Mouse (Mus musculus): ENCODE data around the gene Dars. TPM values are rescaled to one million over a fixed set of nuclear protein-coding genes. Genes with fewer than 3 reads are reported as not detected.

Gene Dars
- total and polyA plus RNA-seq, 2 experiments from 2014 or later: 42.6 to 74.7 TPM

DNA sequence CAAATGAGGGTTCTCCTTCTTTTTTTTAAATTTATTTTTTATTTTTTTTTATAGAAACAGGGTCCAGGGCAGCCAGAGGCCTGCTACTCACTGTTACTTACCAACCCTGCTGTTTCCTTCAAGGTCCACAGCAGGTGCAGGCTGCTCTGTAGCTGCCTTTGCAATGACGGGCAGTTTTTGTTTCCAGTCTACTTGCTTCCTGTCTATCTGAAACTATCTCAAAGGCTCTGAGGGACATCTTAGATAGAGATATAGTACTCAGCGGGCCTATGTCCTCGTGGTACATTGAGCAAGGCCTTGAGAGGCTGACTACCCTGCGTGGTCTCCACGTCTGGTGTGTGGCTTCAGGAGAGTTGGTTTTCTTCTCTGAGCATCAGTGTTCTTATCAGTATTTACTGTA, 21.4 kb upstream of the Dars start:
- WGBS: 76% methylated on average over 5 of the region's 5 CpGs
- Histone ChIP-seq H3K4me3 (ENCODE audit: low read depth, low read length) (no peak overlapping the region), H3K9me3 (replicated peaks; ENCODE audit: control insufficient read depth, low read length) (no peaks in the 10 kb centered on the region), H3K4me1 (ENCODE audit: control insufficient read depth, insufficient read depth) (no peaks in the 10 kb centered on the region), H3K9ac (replicated peaks; ENCODE audit: low read depth, low read length) (no peak overlapping the region), H3K36me3 (replicated peaks; ENCODE audit: control insufficient read depth, insufficient read depth, low read length) (no peaks in the 10 kb centered on the region), H3K27me3 (ENCODE audit: control insufficient read depth, insufficient read depth, low read length) (no peaks in the 10 kb centered on the region), H3K4me2 (ENCODE audit: low read depth, low read length) (no peak overlapping the region), H3K27ac (ENCODE audit: low read depth) (no peak overlapping the region)
- ATAC-seq (ENCODE audit: insufficient read depth, low read depth) (no peak), DNase-seq (ENCODE audit: low spot score) (no peak)
- no peak for TF ChIP-seq EP300 (IDR thresholded peaks at IDR 0.05; ENCODE audit: low read depth)
- TF ChIP-seq CTCF (IDR thresholded peaks at IDR 0.05; ENCODE audit: low read depth): no peak

DNA sequence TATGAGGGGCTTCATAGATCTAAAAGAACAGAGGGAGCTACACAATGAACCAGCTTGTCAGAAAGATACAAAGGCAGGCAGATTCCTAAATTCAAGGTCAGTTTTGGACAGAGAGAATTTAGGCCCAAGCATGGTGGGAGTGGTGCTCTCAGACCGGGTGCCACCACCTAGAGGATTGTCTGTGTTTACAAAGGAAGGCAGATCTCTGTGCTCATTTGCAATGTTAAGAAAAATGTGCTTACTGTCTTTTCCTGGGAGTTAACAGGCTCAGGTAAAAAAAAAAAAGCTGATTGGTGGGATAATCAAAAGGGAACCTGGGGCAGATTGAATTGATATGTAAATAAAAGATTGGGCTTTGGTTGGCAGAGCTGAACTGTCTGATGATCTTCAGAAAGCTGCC, 20.1 kb upstream of the Dars start:
- no peak for ATAC-seq (ENCODE audit: insufficient read depth, low read depth)
- DNase-seq (ENCODE audit: low spot score): no peak
- WGBS: 32% methylated on average over 1 of the region's 1 CpGs

DNA sequence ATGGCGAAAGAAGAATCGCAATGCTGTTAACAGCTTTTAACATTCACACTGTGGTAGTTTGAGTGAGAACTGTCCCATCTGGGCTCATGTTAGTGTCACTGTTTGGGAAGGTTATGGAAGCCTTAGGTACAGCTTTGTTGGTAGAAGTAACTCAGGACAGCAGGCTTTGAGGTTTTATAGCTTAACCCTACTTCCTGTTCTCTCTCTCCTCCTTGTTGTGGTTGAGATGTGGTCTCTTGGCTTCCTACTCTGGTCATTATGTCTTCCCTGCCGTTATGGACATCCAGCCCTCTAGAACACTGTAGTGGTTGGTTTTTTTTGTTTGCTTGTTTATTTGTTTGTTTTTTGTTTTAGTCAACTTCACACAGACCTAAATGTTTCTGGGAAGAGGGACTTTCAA, 18.8 kb upstream of the Dars start:
- Histone ChIP-seq H3K9ac (replicated peaks; ENCODE audit: low read depth, low read length) (no peak overlapping the region), H3K9me3 (replicated peaks; ENCODE audit: control insufficient read depth, low read length) (no peaks in the 10 kb centered on the region), H3K27ac (ENCODE audit: low read depth) (no peak overlapping the region), H3K36me3 (replicated peaks; ENCODE audit: control insufficient read depth, insufficient read depth, low read length) (no peaks in the 10 kb centered on the region), H3K4me3 (ENCODE audit: low read depth, low read length) (no peak overlapping the region), H3K27me3 (ENCODE audit: control insufficient read depth, insufficient read depth, low read length) (no peaks in the 10 kb centered on the region), H3K4me2 (ENCODE audit: low read depth, low read length) (no peak overlapping the region), H3K4me1 (ENCODE audit: control insufficient read depth, insufficient read depth) (no peaks in the 10 kb centered on the region)
- WGBS: 80% methylated on average over 3 of the region's 3 CpGs
- DNase-seq (ENCODE audit: low spot score): no peak
- TF ChIP-seq CTCF (IDR thresholded peaks at IDR 0.05; ENCODE audit: low read depth): no peak
- TF ChIP-seq EP300 (IDR thresholded peaks at IDR 0.05; ENCODE audit: low read depth): no peak
- ATAC-seq (ENCODE audit: insufficient read depth, low read depth): no peak

More for the DNA sequence above, 20.1 kb upstream of the Dars start:
- Histone ChIP-seq H3K9ac (replicated peaks; ENCODE audit: low read depth, low read length) (no peak overlapping the region), H3K4me2 (ENCODE audit: low read depth, low read length) (no peak overlapping the region), H3K27ac (ENCODE audit: low read depth) (no peak overlapping the region), H3K27me3 (ENCODE audit: control insufficient read depth, insufficient read depth, low read length) (no peaks in the 10 kb centered on the region), H3K9me3 (replicated peaks; ENCODE audit: control insufficient read depth, low read length) (no peaks in the 10 kb centered on the region), H3K4me3 (ENCODE audit: low read depth, low read length) (no peak overlapping the region), H3K36me3 (replicated peaks; ENCODE audit: control insufficient read depth, insufficient read depth, low read length) (no peaks in the 10 kb centered on the region), H3K4me1 (ENCODE audit: control insufficient read depth, insufficient read depth) (no peaks in the 10 kb centered on the region)
- TF ChIP-seq CTCF (IDR thresholded peaks at IDR 0.05; ENCODE audit: low read depth): no peak
- TF ChIP-seq EP300 (IDR thresholded peaks at IDR 0.05; ENCODE audit: low read depth): no peak

DNA sequence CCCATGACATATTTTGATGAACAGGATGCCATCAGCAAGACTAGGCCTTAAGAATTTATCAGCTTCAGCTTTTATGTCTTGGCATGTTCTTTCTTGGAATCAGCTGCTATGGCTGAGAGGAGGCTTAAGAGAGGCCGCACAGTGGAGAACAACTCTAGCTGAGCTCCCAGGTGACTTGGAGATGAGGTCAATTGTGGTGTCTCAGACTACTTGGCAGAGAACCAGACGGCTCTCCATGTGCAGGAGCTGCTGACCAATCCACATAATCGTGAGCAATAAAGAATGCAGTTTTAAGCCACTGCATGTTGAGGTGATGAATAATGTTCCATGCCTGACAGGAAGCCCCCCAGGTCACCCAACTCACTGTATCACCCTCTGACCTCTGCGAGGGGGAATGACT, 18.4 kb upstream of the Dars start:
- no peaks in the 10 kb centered on the region for H3K36me3 ChIP-seq (replicated peaks; ENCODE audit: control insufficient read depth, insufficient read depth, low read length)
- no peak for ATAC-seq (ENCODE audit: insufficient read depth, low read depth)
- no peaks in the 10 kb centered on the region for H3K4me1 ChIP-seq (ENCODE audit: control insufficient read depth, insufficient read depth)
- DNase-seq (ENCODE audit: low spot score): no peak
- TF ChIP-seq EP300 (IDR thresholded peaks at IDR 0.05; ENCODE audit: low read depth) (no peak), CTCF (IDR thresholded peaks at IDR 0.05; ENCODE audit: low read depth) (no peak)
- H3K4me3 ChIP-seq (ENCODE audit: low read depth, low read length): no peak overlapping the region
- H3K9ac ChIP-seq (replicated peaks; ENCODE audit: low read depth, low read length): no peak overlapping the region
- 44% methylated on average over 4 of the region's 4 CpGs for WGBS
- no peaks in the 10 kb centered on the region for H3K27me3 ChIP-seq (ENCODE audit: control insufficient read depth, insufficient read depth, low read length)
- H3K4me2 ChIP-seq (ENCODE audit: low read depth, low read length): no peak overlapping the region
- H3K9me3 ChIP-seq (replicated peaks; ENCODE audit: control insufficient read depth, low read length): no peaks in the 10 kb centered on the region
- H3K27ac ChIP-seq (ENCODE audit: low read depth): no peak overlapping the region

- TF ChIP-seq CTCF (IDR thresholded peaks at IDR 0.05; ENCODE audit: low read depth): no peak
- TF ChIP-seq EP300 (IDR thresholded peaks at IDR 0.05; ENCODE audit: low read depth): no peak
- Histone ChIP-seq H3K27me3 (ENCODE audit: control insufficient read depth, insufficient read depth, low read length) (no peaks in the 10 kb centered on the region), H3K27ac (ENCODE audit: low read depth) (no peak overlapping the region), H3K4me1 (ENCODE audit: control insufficient read depth, insufficient read depth) (no peaks in the 10 kb centered on the region), H3K4me3 (ENCODE audit: low read depth, low read length) (no peak overlapping the region), H3K36me3 (replicated peaks; ENCODE audit: control insufficient read depth, insufficient read depth, low read length) (no peaks in the 10 kb centered on the region), H3K4me2 (ENCODE audit: low read depth, low read length) (no peak overlapping the region), H3K9ac (replicated peaks; ENCODE audit: low read depth, low read length) (no peak overlapping the region), H3K9me3 (replicated peaks; ENCODE audit: control insufficient read depth, low read length) (no peaks in the 10 kb centered on the region)
- DNase-seq (ENCODE audit: low spot score) (no peak), ATAC-seq (ENCODE audit: insufficient read depth, low read depth) (no peak)
- 59% methylated on average over 3 of the region's 3 CpGs for WGBS
Measured at GRCm38 (mm10) chr1:128424928-128425327, 7.8 kb upstream of the Dars start.

DNA sequence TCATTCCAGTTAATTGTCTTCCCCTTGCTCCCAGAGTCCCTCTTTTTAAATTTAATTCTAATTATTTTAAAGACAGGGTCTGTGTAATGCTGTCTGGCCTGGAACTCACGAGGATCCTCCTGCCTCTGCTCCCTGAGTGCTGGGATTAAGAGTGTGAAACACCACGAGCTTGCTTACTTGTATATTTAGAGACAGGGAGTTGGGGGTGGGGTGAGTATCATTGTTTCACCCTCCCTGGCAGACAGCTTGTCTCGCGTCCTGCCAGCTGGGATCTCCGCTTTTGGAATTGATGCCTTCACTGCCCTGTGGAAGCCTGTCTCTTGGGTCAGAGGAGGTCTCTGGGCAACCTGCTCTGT, 343 bp upstream of the Dars start:
- no peaks in the 10 kb centered on the region for H3K9me3 ChIP-seq (replicated peaks; ENCODE audit: control insufficient read depth, low read length)
- H3K36me3 ChIP-seq (replicated peaks; ENCODE audit: control insufficient read depth, insufficient read depth, low read length): peaks cover 13% of the 10 kb centered on the region
- H3K9ac ChIP-seq (replicated peaks; ENCODE audit: low read depth, low read length): no peak overlapping the region
- peak overlapping the region; percentile 74 for H3K4me2 ChIP-seq (ENCODE audit: low read depth, low read length)
- H3K4me3 ChIP-seq (ENCODE audit: low read depth, low read length): peak overlapping the region; percentile 75
- no peaks in the 10 kb centered on the region for H3K4me1 ChIP-seq (ENCODE audit: control insufficient read depth, insufficient read depth)
- no peak for TF ChIP-seq EP300 (IDR thresholded peaks at IDR 0.05; ENCODE audit: low read depth)
- TF ChIP-seq CTCF (IDR thresholded peaks at IDR 0.05; ENCODE audit: low read depth): no peak
- WGBS: 32% methylated on average over 5 of the region's 5 CpGs
- peak; percentile 10; the same call in 1 of the 2 replicates for ATAC-seq (ENCODE audit: insufficient read depth, low read depth)
- no peak for DNase-seq (ENCODE audit: low spot score)
- no peaks in the 10 kb centered on the region for H3K27me3 ChIP-seq (ENCODE audit: control insufficient read depth, insufficient read depth, low read length)
- peak overlapping the region; percentile 92; the same call in 1 of the 2 replicates for H3K27ac ChIP-seq (ENCODE audit: low read depth)
